Mouse (Mus musculus) cerebellum, adult 9-11 months (tissue): Measurements from ENCODE around the gene Gm20696.

Experiments used
- DNase-seq: peaks from one replicate; pipeline ENCODE4 v3.0.0; 2022

Gene Gm20696

GRCm38 (mm10) chr6:99275381-99276296 lies 391.0 kb downstream of the Gm20696 start:
- DNase-seq, result no peak

GRCm38 (mm10) chr6:99274667-99275066 lies 391.9 kb downstream of the Gm20696 start:
- DNase-seq, result no peak

- no peak for DNase-seq
Observed at GRCm38 (mm10) chr6:99274222-99274621, 392.4 kb downstream of the Gm20696 start.

GRCm38 (mm10) chr6:99273177-99273576 lies 393.4 kb downstream of the Gm20696 start:
- no peak for DNase-seq

GRCm38 (mm10) chr6:99272174-99272573 lies 394.4 kb downstream of the Gm20696 start:
- DNase-seq, result no peak

- DNase-seq, result no peak
Observed at GRCm38 (mm10) chr6:99271741-99272140, 394.9 kb downstream of the Gm20696 start.

GRCm38 (mm10) chr6:99269921-99270320 lies 396.7 kb downstream of the Gm20696 start:
- DNase-seq, result no peak

GRCm38 (mm10) chr6:99268171-99269061 lies 398.2 kb downstream of the Gm20696 start:
- DNase-seq, result no peak

GRCm38 (mm10) chr6:99265945-99266656 lies 400.5 kb downstream of the Gm20696 start:
- DNase-seq, result no peak

GRCm38 (mm10) chr6:99265173-99265572 lies 401.4 kb downstream of the Gm20696 start:
- DNase-seq, result no peak

- DNase-seq, result no peak
Observed at GRCm38 (mm10) chr6:99264192-99265093, 402.2 kb downstream of the Gm20696 start.

- no peak for DNase-seq
Observed at GRCm38 (mm10) chr6:99263886-99264185, 402.8 kb downstream of the Gm20696 start.

GRCm38 (mm10) chr6:99263061-99263885 lies 403.3 kb downstream of the Gm20696 start:
- DNase-seq, result no peak

- DNase-seq, result no peak
Observed at GRCm38 (mm10) chr6:99261737-99262130, 404.9 kb downstream of the Gm20696 start.

- DNase-seq, result no peak
Observed at GRCm38 (mm10) chr6:99260941-99261736, 405.5 kb downstream of the Gm20696 start.

- no peak for DNase-seq
Observed at GRCm38 (mm10) chr6:99258346-99258745, 408.3 kb downstream of the Gm20696 start.

- no peak for DNase-seq
Observed at GRCm38 (mm10) chr6:99257676-99258075, 408.9 kb downstream of the Gm20696 start.

GRCm38 (mm10) chr6:99253331-99253730 lies 413.3 kb downstream of the Gm20696 start:
- no peak for DNase-seq

- no peak for DNase-seq
Observed at GRCm38 (mm10) chr6:99252816-99253215, 413.8 kb downstream of the Gm20696 start.

GRCm38 (mm10) chr6:99251924-99252323 lies 414.7 kb downstream of the Gm20696 start:
- DNase-seq, result no peak
